Mouse (Mus musculus): ENCODE measurements around the gene Slc28a2. TPM values are rescaled to one million over a fixed set of nuclear protein-coding genes. Genes with fewer than 3 reads are reported as not detected.

Slc28a2 gene
- polyA plus RNA-seq, 2 experiments = 0.78 to 1.4 TPM

- Histone ChIP-seq H3K4me2 (replicated peaks; ENCODE audit: low read depth, low read length, severe bottlenecking) (no peak overlapping the region), H3K9ac (ENCODE audit: low read depth, low read length, severe bottlenecking) (no peak overlapping the region), H3K4me1 (ENCODE audit: control insufficient read depth, insufficient read depth, low read length) (no peaks in the 10 kb centered on the region), H3K27ac (replicated peaks; ENCODE audit: low read depth, low read length) (no peak overlapping the region), H3K36me3 (ENCODE audit: control insufficient read depth, insufficient read depth, low read length) (no peaks in the 10 kb centered on the region), H3K9me3 (ENCODE audit: control insufficient read depth, low read length) (no peaks in the 10 kb centered on the region), H3K4me3 (replicated peaks; ENCODE audit: low read length) (no peak overlapping the region), H3K27me3 (ENCODE audit: control insufficient read depth, insufficient read depth, low read length) (no peaks in the 10 kb centered on the region)
- ATAC-seq (ENCODE audit: low FRiP score, low read depth) (no peak), DNase-seq (ENCODE audit: low spot score) (no peak)
- WGBS = 80% methylated on average over 2 of the region's 2 CpGs
- no peak for TF ChIP-seq POLR2A (IDR thresholded peaks at IDR 0.05; ENCODE audit: borderline replicate concordance, extremely low read depth, insufficient read depth, insufficient read length)
These were observed 60.4 kb downstream of the Slc28a2 start for GRCm38 (mm10) chr2:122486674-122487073.

Other genes with a start within 250 kb of the Slc28a2 start
- 0.03 and 0.04 TPM in 2 replicates for gene Patl2, start 240.3 kb upstream of the Slc28a2 start, polyA plus RNA-seq (2012; rRNA removed)
- 0.17 TPM in 1 of 2 replicates, not detected in the other for gene Patl2, start 240.3 kb upstream of the Slc28a2 start, polyA plus RNA-seq (2014; fragmentation: Nextera tagmentation; extraction: Ambion mirVana)
- gene Terb2, start 240.2 kb upstream of the Slc28a2 start, polyA plus RNA-seq (2012; rRNA removed) = not detected in 2 replicates
- not detected in 2 replicates for gene Terb2, start 240.2 kb upstream of the Slc28a2 start, polyA plus RNA-seq (2014; fragmentation: Nextera tagmentation; extraction: Ambion mirVana)
- 14.8 and 17.6 TPM in 2 replicates for gene Sord, start 191.7 kb upstream of the Slc28a2 start, polyA plus RNA-seq (2012; rRNA removed)
- gene Sord, start 191.7 kb upstream of the Slc28a2 start, polyA plus RNA-seq (2014; fragmentation: Nextera tagmentation; extraction: Ambion mirVana) = 30.8 and 38.9 TPM in 2 replicates
- gene Duox2, start 128.0 kb upstream of the Slc28a2 start, polyA plus RNA-seq (2012; rRNA removed) = 0.16 and 0.27 TPM in 2 replicates
- gene Duox2, start 128.0 kb upstream of the Slc28a2 start, polyA plus RNA-seq (2014; fragmentation: Nextera tagmentation; extraction: Ambion mirVana) = 0.08 and 0.54 TPM in 2 replicates
- gene Duoxa2, start 127.6 kb upstream of the Slc28a2 start, polyA plus RNA-seq (2012; rRNA removed) = 0.41 and 0.61 TPM in 2 replicates
- gene Duoxa2, start 127.6 kb upstream of the Slc28a2 start, polyA plus RNA-seq (2014; fragmentation: Nextera tagmentation; extraction: Ambion mirVana) = 0.18 and 0.72 TPM in 2 replicates
- gene Duoxa1, start 112.7 kb upstream of the Slc28a2 start, polyA plus RNA-seq (2012; rRNA removed) = 6.9 and 9.1 TPM in 2 replicates
- gene Duoxa1, start 112.7 kb upstream of the Slc28a2 start, polyA plus RNA-seq (2014; fragmentation: Nextera tagmentation; extraction: Ambion mirVana) = 7.9 and 10.3 TPM in 2 replicates
- gene Duox1, start 110.8 kb upstream of the Slc28a2 start, polyA plus RNA-seq (2012; rRNA removed) = 1.2 and 1.5 TPM in 2 replicates
- gene Duox1, start 110.8 kb upstream of the Slc28a2 start, polyA plus RNA-seq (2014; fragmentation: Nextera tagmentation; extraction: Ambion mirVana) = 1.2 and 1.6 TPM in 2 replicates
- gene Shf, start 57.3 kb upstream of the Slc28a2 start, polyA plus RNA-seq (2012; rRNA removed) = 34.1 and 34.2 TPM in 2 replicates
- gene Shf, start 57.3 kb upstream of the Slc28a2 start, polyA plus RNA-seq (2014; fragmentation: Nextera tagmentation; extraction: Ambion mirVana) = 6.5 and 7.8 TPM in 2 replicates
- not detected in 2 replicates for gene Gm14085, start 58.5 kb downstream of the Slc28a2 start, polyA plus RNA-seq (2012; rRNA removed)
- gene Gm14085, start 58.5 kb downstream of the Slc28a2 start, polyA plus RNA-seq (2014; fragmentation: Nextera tagmentation; extraction: Ambion mirVana) = not detected in 2 replicates
- gene Gatm, start 184.8 kb downstream of the Slc28a2 start, polyA plus RNA-seq (2012; rRNA removed) = 29.4 and 35.6 TPM in 2 replicates
- gene Gatm, start 184.8 kb downstream of the Slc28a2 start, polyA plus RNA-seq (2014; fragmentation: Nextera tagmentation; extraction: Ambion mirVana) = 40.1 and 54.5 TPM in 2 replicates
- 0.30 and 0.55 TPM in 2 replicates for gene AA467197, start 210.5 kb downstream of the Slc28a2 start, polyA plus RNA-seq (2012; rRNA removed)
- gene AA467197, start 210.5 kb downstream of the Slc28a2 start, polyA plus RNA-seq (2014; fragmentation: Nextera tagmentation; extraction: Ambion mirVana) = 0.26 TPM in 1 of 2 replicates, not detected in the other